Mouse (Mus musculus) common myeloid progenitor, adult 5-6 weeks (primary cell): ENCODE results near the gene Psmd9. TPM values are rescaled to one million over a fixed set of nuclear protein-coding genes. Genes with fewer than 3 reads are reported as not detected.
"Not testable (repeated sequence)": the region's sequence is repeated elsewhere in the genome, so short reads cannot be mapped to it uniquely, and the experiment has no call there.

ENCODE experiments used
- ATAC-seq: replicated peaks from 2 replicates; pipeline ENCODE4 v1.8.0; 2016; ENCODE audit warnings: low read depth, mild to moderate bottlenecking, moderate TSS enrichment, inconsistent platforms; ENCODE audit not compliant: poor library complexity, severe bottlenecking
- total RNA-seq: library from RNA; stranded (forward); fragments of 200-1000, 187-1606 nt; gene quantifications from 2 replicates; pipeline ENCODE4 v1.2.3, GENCODE M21; 2017

Psmd9 gene
- total RNA-seq, 1 experiment from 2014 or later: 44.4 TPM

- ATAC-seq: no peak
Measured at GRCm38 (mm10) chr5:123187306-123187705, 18.1 kb downstream of the Psmd9 start.

GRCm38 (mm10) chr5:123190912-123191311 is 21.7 kb downstream of the Psmd9 start:
- no peak for ATAC-seq

GRCm38 (mm10) chr5:123191427-123191826 is 22.2 kb downstream of the Psmd9 start:
- ATAC-seq: no peak; the same call in 1 of the 2 replicates

GRCm38 (mm10) chr5:123192606-123193150 is 23.5 kb downstream of the Psmd9 start:
- ATAC-seq: no peak

GRCm38 (mm10) chr5:123193436-123193835 is 24.2 kb downstream of the Psmd9 start:
- ATAC-seq: no peak; the same call in 1 of the 2 replicates

GRCm38 (mm10) chr5:123194856-123195255 is 25.6 kb downstream of the Psmd9 start:
- no peak for ATAC-seq

GRCm38 (mm10) chr5:123195500-123196000 is 26.3 kb downstream of the Psmd9 start:
- ATAC-seq: no peak

GRCm38 (mm10) chr5:123196746-123197145 is 27.5 kb downstream of the Psmd9 start:
- ATAC-seq: no peak

- ATAC-seq: no peak
Measured at GRCm38 (mm10) chr5:123198523-123198922, 29.3 kb downstream of the Psmd9 start.

- ATAC-seq: peak; percentile 60; the same call in 1 of the 2 replicates
Measured at GRCm38 (mm10) chr5:123200816-123201522, 31.8 kb downstream of the Psmd9 start.

GRCm38 (mm10) chr5:123201523-123201892 is 32.3 kb downstream of the Psmd9 start:
- peak; percentile 15; the same call in 1 of the 2 replicates for ATAC-seq

- ATAC-seq: no peak
Measured at GRCm38 (mm10) chr5:123201987-123202386, 32.8 kb downstream of the Psmd9 start.

GRCm38 (mm10) chr5:123202771-123203170 is 33.6 kb downstream of the Psmd9 start:
- not testable (repeated sequence) for ATAC-seq

GRCm38 (mm10) chr5:123203591-123203990 is 34.4 kb downstream of the Psmd9 start:
- ATAC-seq: not testable (repeated sequence)

GRCm38 (mm10) chr5:123222346-123223050 is 53.3 kb downstream of the Psmd9 start:
- ATAC-seq: peak; percentile 54; the same call in 1 of the 2 replicates

- ATAC-seq: peak; percentile 50; the same call in 1 of the 2 replicates
Measured at GRCm38 (mm10) chr5:123223051-123223410, 53.8 kb downstream of the Psmd9 start.

- not testable (repeated sequence) for ATAC-seq
Measured at GRCm38 (mm10) chr5:123223861-123224260, 54.6 kb downstream of the Psmd9 start.

- ATAC-seq: no peak
Measured at GRCm38 (mm10) chr5:123226851-123227250, 57.6 kb downstream of the Psmd9 start.

GRCm38 (mm10) chr5:123227762-123228523 is 58.7 kb downstream of the Psmd9 start:
- ATAC-seq: peak; percentile 94

- ATAC-seq: no peak
Measured at GRCm38 (mm10) chr5:123228524-123228922, 59.3 kb downstream of the Psmd9 start.
